Mouse (Mus musculus) hindbrain, embryonic 10.5 days (tissue): ENCODE data around the gene Eepd1. TPM values are rescaled to one million over a fixed set of nuclear protein-coding genes. Genes with fewer than 3 reads are reported as not detected.
A peak's percentile ranks its signal among the peaks of the same experiment; 100 is the strongest.

ENCODE experiments used
- DNase-seq: peaks from one replicate; pipeline ENCODE4 v3.0.0-alpha.2; 2017; ENCODE audit warnings: low spot score
- H3K27ac ChIP-seq: fragments of 300-500 bp; sonication (generic); 2 replicates; pipeline ENCODE4 v1.5.1; 2016; ENCODE audit warnings: mild to moderate bottlenecking, moderate library complexity
- H3K27me3 ChIP-seq: fragments of 300-500 bp; sonication (generic); 2 replicates; pipeline ENCODE4 v1.6.1; 2016; ENCODE audit warnings: mild to moderate bottlenecking; ENCODE audit not compliant: poor library complexity, insufficient read depth, severe bottlenecking
- H3K36me3 ChIP-seq: fragments of 300-500 bp; sonication (generic); 2 replicates; pipeline ENCODE4 v1.6.1; 2016; ENCODE audit warnings: mild to moderate bottlenecking, moderate library complexity
- H3K4me1 ChIP-seq: fragments of 300-500 bp; sonication (generic); replicated peaks from 2 replicates; pipeline ENCODE4 v1.6.1; 2016; ENCODE audit warnings: mild to moderate bottlenecking
- H3K4me3 ChIP-seq: fragments of 300-500 bp; sonication (generic); 2 replicates; pipeline ENCODE4 v1.5.1; 2016; ENCODE audit warnings: mild to moderate bottlenecking, moderate library complexity
- H3K9me3 ChIP-seq: fragments of 300-500 bp; sonication (generic); 2 replicates; pipeline ENCODE4 v1.6.1; 2016; ENCODE audit warnings: mild to moderate bottlenecking, moderate library complexity
- WGBS: fragments of 180-500 bp; shearing (Covaris S2); methylation state at CpG from one replicate; pipeline ENCODE4 v1.1.7; 2016; 5-methylcytosine and 5-hydroxymethylcytosine counted together
- polyA plus RNA-seq: library from polyadenylated mRNA; unstranded; fragments of >200 nt; fragmentation: Nextera tagmentation; extraction: Ambion mirVana; gene quantifications from 2 replicates; pipeline ENCODE4 v1.2.1, GENCODE M21; 2016

Eepd1 gene
- polyA plus RNA-seq, 1 experiment from 2014 or later, result 10.2 TPM

DNA sequence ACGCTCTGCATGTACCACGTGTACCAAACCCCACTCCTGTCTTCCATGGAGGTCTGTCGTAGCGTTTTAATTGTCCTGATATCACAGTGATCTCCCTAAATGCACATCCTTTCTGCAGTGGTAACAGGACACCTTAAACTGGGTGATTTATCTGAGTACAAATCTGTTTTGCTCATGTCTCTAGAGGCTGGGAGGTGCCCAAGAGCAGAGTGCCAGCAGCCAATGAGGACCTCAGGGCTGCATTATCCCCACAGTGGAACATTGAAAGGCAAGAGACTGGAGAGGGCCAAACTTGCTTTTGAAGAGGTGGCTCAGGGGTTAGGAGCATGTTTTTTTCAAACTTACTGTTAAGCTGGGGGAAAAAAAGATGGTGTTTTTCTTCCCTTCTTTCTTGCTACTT, 14.8 kb downstream of the Eepd1 start:
- no peaks in the 10 kb centered on the region for H3K36me3 ChIP-seq
- H3K9me3 ChIP-seq, result no peaks in the 10 kb centered on the region
- H3K27ac ChIP-seq, result no peak overlapping the region
- 86% methylated on average over 4 of the region's 4 CpGs for WGBS
- DNase-seq, result no peak
- no peaks in the 10 kb centered on the region for H3K27me3 ChIP-seq
- H3K4me1 ChIP-seq, result peaks cover 6% of the 10 kb centered on the region; the same call in 1 of the 2 replicates
- no peak overlapping the region for H3K4me3 ChIP-seq

DNA sequence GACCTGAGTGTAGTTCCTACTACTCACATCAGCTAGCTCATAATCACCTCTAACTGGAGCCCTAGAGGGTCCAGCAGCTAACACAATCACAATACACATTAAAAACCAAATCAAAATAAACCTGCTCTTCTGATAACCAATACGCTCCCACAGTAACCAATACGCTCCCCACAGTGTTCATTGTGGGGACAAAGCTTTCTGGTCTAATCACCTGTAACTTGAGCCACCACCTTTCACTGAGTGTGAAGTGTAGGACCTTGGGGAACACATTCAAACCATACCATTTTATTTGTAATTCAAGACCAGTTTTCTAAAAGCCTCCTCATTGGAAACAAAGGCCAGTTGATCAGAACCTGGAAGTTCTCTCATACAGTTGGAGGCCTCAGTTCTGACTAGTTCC, 15.4 kb downstream of the Eepd1 start:
- DNase-seq, result no peak
- WGBS, result 83% methylated on average over 2 of the region's 2 CpGs
- H3K36me3 ChIP-seq, result no peaks in the 10 kb centered on the region
- no peak overlapping the region for H3K27ac ChIP-seq
- no peak overlapping the region for H3K4me3 ChIP-seq
- peaks cover 6% of the 10 kb centered on the region; the same call in 1 of the 2 replicates for H3K4me1 ChIP-seq
- H3K9me3 ChIP-seq, result no peaks in the 10 kb centered on the region
- no peaks in the 10 kb centered on the region for H3K27me3 ChIP-seq

GRCm38 (mm10) chr9:25498770-25499169, 17.4 kb downstream of the Eepd1 start:
- H3K36me3 ChIP-seq, result no peaks in the 10 kb centered on the region
- WGBS, result 71% methylated on average over 4 of the region's 4 CpGs
- H3K4me3 ChIP-seq, result no peak overlapping the region
- peaks cover 6% of the 10 kb centered on the region; the same call in 1 of the 2 replicates for H3K4me1 ChIP-seq
- DNase-seq, result no peak
- H3K27me3 ChIP-seq, result no peaks in the 10 kb centered on the region
- no peak overlapping the region for H3K27ac ChIP-seq
- H3K9me3 ChIP-seq, result no peaks in the 10 kb centered on the region

DNA sequence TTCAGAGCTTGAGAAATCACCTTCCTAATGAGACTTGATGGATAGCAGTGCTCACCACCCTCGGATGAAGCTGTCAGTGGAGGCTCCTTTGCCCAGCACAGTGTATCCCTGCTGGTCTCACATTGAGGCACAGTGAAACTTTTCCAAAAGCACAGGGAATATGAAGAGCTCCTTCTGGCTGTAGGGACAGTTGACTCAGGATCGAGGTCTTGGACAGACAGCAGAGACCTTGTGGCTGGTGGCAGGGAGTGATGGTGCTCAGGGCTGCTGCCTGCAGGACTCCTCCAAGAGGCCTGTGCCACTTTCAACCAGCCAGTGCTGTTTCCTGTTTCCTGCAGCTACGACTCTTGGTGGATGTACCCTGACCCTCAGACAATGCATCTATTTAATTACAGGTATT, 18.0 kb downstream of the Eepd1 start:
- DNase-seq, result no peak
- Histone ChIP-seq H3K4me3 (no peak overlapping the region), H3K9me3 (no peaks in the 10 kb centered on the region), H3K36me3 (no peaks in the 10 kb centered on the region), H3K27me3 (no peaks in the 10 kb centered on the region), H3K27ac (no peak overlapping the region), H3K4me1 (peaks cover 6% of the 10 kb centered on the region; the same call in 1 of the 2 replicates)
- 58% methylated on average over 3 of the region's 3 CpGs for WGBS

GRCm38 (mm10) chr9:25500031-25500430, 18.7 kb downstream of the Eepd1 start:
- Histone ChIP-seq H3K4me1 (peaks cover 10% of the 10 kb centered on the region), H3K9me3 (no peaks in the 10 kb centered on the region), H3K4me3 (no peak overlapping the region), H3K36me3 (no peaks in the 10 kb centered on the region), H3K27me3 (no peaks in the 10 kb centered on the region), H3K27ac (no peak overlapping the region)
- WGBS, result 88% methylated on average over 2 of the region's 2 CpGs
- DNase-seq, result no peak

GRCm38 (mm10) chr9:25508825-25509224, 27.5 kb downstream of the Eepd1 start:
- DNase-seq, result no peak
- H3K27me3 ChIP-seq, result no peaks in the 10 kb centered on the region
- 85% methylated on average over 3 of the region's 3 CpGs for WGBS
- H3K27ac ChIP-seq, result no peak overlapping the region
- peaks cover 8% of the 10 kb centered on the region; the same call in 1 of the 2 replicates for H3K4me1 ChIP-seq
- H3K36me3 ChIP-seq, result no peaks in the 10 kb centered on the region
- H3K9me3 ChIP-seq, result no peaks in the 10 kb centered on the region
- H3K4me3 ChIP-seq, result no peak overlapping the region

GRCm38 (mm10) chr9:25510572-25510971, 29.2 kb downstream of the Eepd1 start:
- 90% methylated on average over 11 of the region's 11 CpGs for WGBS
- Histone ChIP-seq H3K36me3 (no peaks in the 10 kb centered on the region), H3K9me3 (no peaks in the 10 kb centered on the region), H3K4me1 (no peaks in the 10 kb centered on the region), H3K27me3 (no peaks in the 10 kb centered on the region), H3K4me3 (no peak overlapping the region), H3K27ac (no peak overlapping the region)
- no peak for DNase-seq

- no peak overlapping the region for H3K27ac ChIP-seq
- 89% methylated on average over 2 of the region's 2 CpGs for WGBS
- DNase-seq, result no peak
- H3K9me3 ChIP-seq, result no peaks in the 10 kb centered on the region
- no peaks in the 10 kb centered on the region for H3K27me3 ChIP-seq
- no peak overlapping the region for H3K4me3 ChIP-seq
- H3K36me3 ChIP-seq, result no peaks in the 10 kb centered on the region
- peaks cover 3% of the 10 kb centered on the region; the same call in 1 of the 2 replicates for H3K4me1 ChIP-seq
Observed at GRCm38 (mm10) chr9:25513050-25513449, 31.7 kb downstream of the Eepd1 start.

GRCm38 (mm10) chr9:25513556-25513955, 32.2 kb downstream of the Eepd1 start:
- Histone ChIP-seq H3K36me3 (no peaks in the 10 kb centered on the region), H3K27me3 (no peaks in the 10 kb centered on the region), H3K4me1 (peaks cover 5% of the 10 kb centered on the region; the same call in 1 of the 2 replicates), H3K9me3 (no peaks in the 10 kb centered on the region), H3K4me3 (no peak overlapping the region), H3K27ac (no peak overlapping the region)
- no peak for DNase-seq
- 89% methylated on average over 3 of the region's 3 CpGs for WGBS

DNA sequence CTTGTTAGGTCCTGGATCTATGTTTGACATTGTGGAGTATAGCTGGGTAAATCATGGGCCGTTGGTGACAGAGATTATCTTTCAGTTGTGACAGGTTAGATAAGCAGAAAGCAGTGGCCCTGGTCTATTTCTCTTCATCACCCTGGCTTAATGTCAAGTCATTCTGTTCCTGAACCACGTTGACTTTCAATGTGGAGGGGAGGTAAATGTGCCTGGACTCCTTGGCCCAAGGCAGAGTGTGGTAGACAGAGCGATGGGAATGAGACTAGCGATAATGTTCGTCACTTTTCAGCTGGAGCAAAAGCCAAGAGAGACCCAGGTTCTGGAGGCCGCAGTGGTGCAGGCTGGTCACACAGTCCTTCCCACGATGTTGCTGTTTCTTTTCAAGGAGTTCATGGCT, 35.3 kb downstream of the Eepd1 start:
- no peak overlapping the region for H3K27ac ChIP-seq
- DNase-seq, result no peak
- H3K4me1 ChIP-seq, result peaks cover 16% of the 10 kb centered on the region; the same call in 1 of the 2 replicates
- H3K27me3 ChIP-seq, result no peaks in the 10 kb centered on the region
- 88% methylated on average over 7 of the region's 7 CpGs for WGBS
- no peak overlapping the region for H3K4me3 ChIP-seq
- H3K9me3 ChIP-seq, result no peaks in the 10 kb centered on the region
- no peaks in the 10 kb centered on the region for H3K36me3 ChIP-seq

DNA sequence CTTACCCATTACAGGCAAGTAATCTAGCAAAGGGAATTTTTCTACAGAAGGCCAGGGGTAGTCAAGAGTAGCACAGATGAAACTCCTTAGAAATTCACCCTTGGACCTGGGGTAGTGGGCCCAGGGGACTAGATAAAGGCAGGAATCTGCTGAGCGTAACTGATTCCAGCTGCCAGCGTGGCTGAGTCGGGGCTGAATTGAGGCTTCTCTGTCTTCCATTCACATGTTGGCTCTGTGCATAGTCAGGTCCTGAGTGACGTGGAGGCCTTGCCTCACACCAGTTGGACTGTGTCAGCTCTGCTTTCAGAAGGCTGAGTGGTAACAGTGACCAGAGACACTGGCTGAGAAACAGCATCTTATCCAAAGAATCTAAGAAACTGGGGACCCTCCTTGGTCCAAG, 36.6 kb downstream of the Eepd1 start:
- no peaks in the 10 kb centered on the region for H3K9me3 ChIP-seq
- no peaks in the 10 kb centered on the region for H3K27me3 ChIP-seq
- H3K36me3 ChIP-seq, result no peaks in the 10 kb centered on the region
- WGBS, result 37% methylated on average over 4 of the region's 4 CpGs
- H3K4me1 ChIP-seq, result peaks cover 16% of the 10 kb centered on the region; the same call in 1 of the 2 replicates
- peak; percentile 36 for DNase-seq
- H3K4me3 ChIP-seq, result no peak overlapping the region
- peak overlapping the region; percentile 23; the same call in 1 of the 2 replicates for H3K27ac ChIP-seq

GRCm38 (mm10) chr9:25519193-25519592, 37.8 kb downstream of the Eepd1 start:
- no peaks in the 10 kb centered on the region for H3K36me3 ChIP-seq
- DNase-seq, result no peak
- 59% methylated on average over 6 of the region's 6 CpGs for WGBS
- H3K9me3 ChIP-seq, result no peaks in the 10 kb centered on the region
- no peak overlapping the region for H3K27ac ChIP-seq
- H3K4me1 ChIP-seq, result peaks cover 16% of the 10 kb centered on the region; the same call in 1 of the 2 replicates
- H3K27me3 ChIP-seq, result no peaks in the 10 kb centered on the region
- no peak overlapping the region for H3K4me3 ChIP-seq

DNA sequence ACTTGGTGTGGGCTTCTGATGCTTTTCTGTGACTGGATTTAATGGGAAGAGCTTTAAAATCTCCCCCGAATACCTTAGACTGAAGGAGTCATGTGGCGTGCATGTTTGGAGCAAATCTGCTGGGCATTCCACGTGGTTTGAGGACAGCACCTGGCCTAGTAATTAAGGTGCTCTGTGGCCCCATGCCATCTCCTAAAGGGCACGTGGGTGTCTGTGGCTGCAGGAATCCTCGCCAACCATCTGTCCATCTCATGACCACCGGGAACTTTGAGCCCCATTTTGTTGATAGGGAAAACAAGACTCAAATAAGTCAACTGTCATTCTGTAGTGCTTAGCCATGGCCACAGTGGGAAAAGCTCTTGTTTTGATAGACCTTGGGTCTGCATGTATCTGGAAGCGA, 39.5 kb downstream of the Eepd1 start:
- no peaks in the 10 kb centered on the region for H3K27me3 ChIP-seq
- H3K9me3 ChIP-seq, result no peaks in the 10 kb centered on the region
- 89% methylated on average over 7 of the region's 7 CpGs for WGBS
- H3K36me3 ChIP-seq, result no peaks in the 10 kb centered on the region
- H3K4me1 ChIP-seq, result peaks cover 16% of the 10 kb centered on the region; the same call in 1 of the 2 replicates
- no peak overlapping the region for H3K27ac ChIP-seq
- DNase-seq, result no peak
- H3K4me3 ChIP-seq, result no peak overlapping the region

GRCm38 (mm10) chr9:25521825-25522224, 40.5 kb downstream of the Eepd1 start:
- Histone ChIP-seq H3K4me1 (peaks cover 21% of the 10 kb centered on the region), H3K36me3 (no peaks in the 10 kb centered on the region), H3K27me3 (no peaks in the 10 kb centered on the region), H3K4me3 (no peak overlapping the region), H3K27ac (no peak overlapping the region), H3K9me3 (no peaks in the 10 kb centered on the region)
- no peak for DNase-seq
- 89% methylated on average over 2 of the region's 2 CpGs for WGBS
